Mouse (Mus musculus): Measurements from ENCODE around the gene Ifitm2.

GRCm38 (mm10) chr7:140946311-140946710, 9.5 kb downstream of the Ifitm2 start:
- TF ChIP-seq RCOR1 (IDR thresholded peaks at IDR 0.05; ENCODE audit: low read depth, low read length) (no peak), MAFK (IDR thresholded peaks at IDR 0.05; ENCODE audit: borderline replicate concordance, low read depth, low read length) (no peak), SIN3A (IDR thresholded peaks at IDR 0.05; ENCODE audit: low read length) (no peak), EP300 (IDR thresholded peaks at IDR 0.05; ENCODE audit: low read depth in 1 of 2, low read length in 2 of 2) (no peak), POLR2A (IDR thresholded peaks at IDR 0.05; ENCODE audit: control insufficient read depth in 1 of 2, insufficient read depth in 1 of 2, low read depth in 1 of 2, low read length in 2 of 2, poor library complexity in 1 of 2) (no peak), MAX (IDR thresholded peaks at IDR 0.05; ENCODE audit: low read length) (no peak), CTCF (IDR thresholded peaks at IDR 0.05 in 2 of 3, conservative IDR thresholded peaks at IDR 0.05 in 1 of 3; ENCODE audit: control insufficient read depth in 1 of 3, insufficient read depth in 1 of 3, low read depth in 2 of 3, low read length in 3 of 3, poor library complexity in 1 of 3, severe bottlenecking in 1 of 3) (no peak), ZNF384 (IDR thresholded peaks at IDR 0.05; ENCODE audit: low read depth, low read length) (no peak)
